Mouse (Mus musculus): ENCODE measurements around the gene Kpna6.

Gene Kpna6

GRCm38 (mm10) chr4:129650359-129650758 lies 22.2 kb downstream of the Kpna6 start:
- DNase-seq (ENCODE audit: extremely low read depth, low read depth, low spot score): no peak

GRCm38 (mm10) chr4:129648656-129649055 lies 23.9 kb downstream of the Kpna6 start:
- no peak for DNase-seq (ENCODE audit: extremely low read depth, low read depth, low spot score)

- DNase-seq (ENCODE audit: extremely low read depth, low read depth, low spot score): no peak
Measured at GRCm38 (mm10) chr4:129645204-129645603, 27.4 kb downstream of the Kpna6 start.

GRCm38 (mm10) chr4:129641756-129642155 lies 30.8 kb downstream of the Kpna6 start:
- DNase-seq (ENCODE audit: extremely low read depth, low read depth, low spot score): no peak

- DNase-seq (ENCODE audit: extremely low read depth, low read depth, low spot score): peak; percentile 94
Measured at GRCm38 (mm10) chr4:129640638-129641467, 31.7 kb downstream of the Kpna6 start, which contains the start of gene Txlna. Gene Txlna (minus strand): TSS chr4:129641065.

- DNase-seq (ENCODE audit: extremely low read depth, low read depth, low spot score): peak; percentile 49
Measured at GRCm38 (mm10) chr4:129640101-129640637, 32.4 kb downstream of the Kpna6 start.

- no peak for DNase-seq (ENCODE audit: extremely low read depth, low read depth, low spot score)
Measured at GRCm38 (mm10) chr4:129639221-129639620, 33.3 kb downstream of the Kpna6 start.

GRCm38 (mm10) chr4:129633852-129634251 lies 38.7 kb downstream of the Kpna6 start:
- DNase-seq (ENCODE audit: extremely low read depth, low read depth, low spot score): no peak

- peak; percentile 93 for DNase-seq (ENCODE audit: extremely low read depth, low read depth, low spot score)
Measured at GRCm38 (mm10) chr4:129631867-129632266, 40.7 kb downstream of the Kpna6 start.

- peak; percentile 93 for DNase-seq (ENCODE audit: extremely low read depth, low read depth, low spot score)
Measured at GRCm38 (mm10) chr4:129630944-129631343, 41.6 kb downstream of the Kpna6 start.

- no peak for DNase-seq (ENCODE audit: extremely low read depth, low read depth, low spot score)
Measured at GRCm38 (mm10) chr4:129626035-129626434, 46.5 kb downstream of the Kpna6 start.

- DNase-seq (ENCODE audit: extremely low read depth, low read depth, low spot score): no peak
Measured at GRCm38 (mm10) chr4:129625496-129625895, 47.1 kb downstream of the Kpna6 start.

GRCm38 (mm10) chr4:129625029-129625370 lies 47.6 kb downstream of the Kpna6 start:
- no peak for DNase-seq (ENCODE audit: extremely low read depth, low read depth, low spot score)

- DNase-seq (ENCODE audit: extremely low read depth, low read depth, low spot score): no peak
Measured at GRCm38 (mm10) chr4:129624281-129625028, 48.1 kb downstream of the Kpna6 start.

GRCm38 (mm10) chr4:129623681-129624091 lies 48.9 kb downstream of the Kpna6 start, which contains the start of gene Ccdc28b:
Gene Ccdc28b (minus strand): TSS chr4:129623947.
- no peak for DNase-seq (ENCODE audit: extremely low read depth, low read depth, low spot score)

- no peak for DNase-seq (ENCODE audit: extremely low read depth, low read depth, low spot score)
Measured at GRCm38 (mm10) chr4:129622803-129623535, 49.6 kb downstream of the Kpna6 start.

GRCm38 (mm10) chr4:129622120-129622802 lies 50.3 kb downstream of the Kpna6 start:
- DNase-seq (ENCODE audit: extremely low read depth, low read depth, low spot score): no peak

- no peak for DNase-seq (ENCODE audit: extremely low read depth, low read depth, low spot score)
Measured at GRCm38 (mm10) chr4:129621283-129621841, 51.2 kb downstream of the Kpna6 start.

GRCm38 (mm10) chr4:129620419-129621282 lies 51.9 kb downstream of the Kpna6 start:
- no peak for DNase-seq (ENCODE audit: extremely low read depth, low read depth, low spot score)

Data from fat pad, adult 2 months (tissue).